Mouse (Mus musculus) liver, adult 2 months (tissue): Measurements from ENCODE around the gene Ajuba. TPM values are rescaled to one million over a fixed set of nuclear protein-coding genes. Genes with fewer than 3 reads are reported as not detected.
A peak's percentile ranks its signal among the peaks of the same experiment; 100 is the strongest.

Experiments
- DNase-seq: peaks from one replicate; pipeline ENCODE4 v3.0.0-alpha.2; 2011; ENCODE audit warnings: low read depth, low spot score; ENCODE audit errors: extremely low read depth
- H3K27ac ChIP-seq: fragments of 200-500 bp; replicated peaks from 2 replicates; pipeline ENCODE4 v1.5.1; 2012; ENCODE audit warnings: low read depth, mild to moderate bottlenecking, control low read depth, inconsistent platforms, low read length; ENCODE audit not compliant: insufficient read depth
- H3K27me3 ChIP-seq: fragments of 200-500 bp; 2 replicates; pipeline ENCODE4 v1.6.1; 2012; ENCODE audit warnings: mild to moderate bottlenecking, moderate library complexity, low read length, inconsistent platforms; ENCODE audit not compliant: control insufficient read depth, insufficient read depth
- H3K36me3 ChIP-seq: fragments of 200-500 bp; 2 replicates; pipeline ENCODE4 v1.6.1; 2012; ENCODE audit warnings: low read length, inconsistent platforms; ENCODE audit not compliant: control insufficient read depth, insufficient read depth
- H3K4me1 ChIP-seq: fragments of 200-500 bp; 2 replicates; pipeline ENCODE4 v1.6.1; 2011; ENCODE audit warnings: low read length; ENCODE audit not compliant: control insufficient read depth, insufficient read depth
- H3K4me3 ChIP-seq: fragments of 200-500 bp; 2 replicates; pipeline ENCODE4 v1.5.1; 2011; ENCODE audit warnings: low read depth, mild to moderate bottlenecking, control low read depth, low read length, moderate library complexity; ENCODE audit not compliant: insufficient read depth
- H3K79me2 ChIP-seq: fragments of 200-500 bp; 2 replicates; pipeline ENCODE4 v1.6.1; 2012; ENCODE audit warnings: inconsistent platforms, mild to moderate bottlenecking, low read length, moderate library complexity; ENCODE audit not compliant: control insufficient read depth, insufficient read depth
- H3K9ac ChIP-seq: fragments of 200-500 bp; 2 replicates; pipeline ENCODE4 v1.6.1; 2012; ENCODE audit warnings: low read depth, mild to moderate bottlenecking, control low read depth, inconsistent platforms, low read length
- CTCF ChIP-seq: fragments of 200-500 bp; IDR thresholded peaks from 2 replicates; pipeline ENCODE4 v1.5.1; 2011; ENCODE audit warnings: low read depth, low read length, control low read depth
- POLR2A ChIP-seq: fragments of 200-500 bp; IDR thresholded peaks from 2 replicates; pipeline ENCODE4 v1.6.1; 2011; ENCODE audit warnings: low read length, control low read depth; ENCODE audit not compliant: insufficient read depth; ENCODE audit errors: extremely low read depth
- WGBS: fragments of 180-500 bp; shearing (Covaris S2); methylation state at CpG from one replicate; pipeline ENCODE4 v1.1.7; 2018; 5-methylcytosine and 5-hydroxymethylcytosine counted together
- polyA plus RNA-seq: library from polyadenylated mRNA; depleted of rRNA; stranded (reverse); fragments of >200 nt; gene quantifications from 2 replicates; pipeline ENCODE4 v1.2.3, GENCODE M21; 2012
- total RNA-seq: library from RNA; depleted of rRNA; stranded (reverse); fragments of >200 nt; gene quantifications from 2 replicates; pipeline ENCODE4 v1.2.3, GENCODE M21; 2014

The Ajuba gene
- total and polyA plus RNA-seq, 2 experiments, result 3.8 to 12.2 TPM

DNA sequence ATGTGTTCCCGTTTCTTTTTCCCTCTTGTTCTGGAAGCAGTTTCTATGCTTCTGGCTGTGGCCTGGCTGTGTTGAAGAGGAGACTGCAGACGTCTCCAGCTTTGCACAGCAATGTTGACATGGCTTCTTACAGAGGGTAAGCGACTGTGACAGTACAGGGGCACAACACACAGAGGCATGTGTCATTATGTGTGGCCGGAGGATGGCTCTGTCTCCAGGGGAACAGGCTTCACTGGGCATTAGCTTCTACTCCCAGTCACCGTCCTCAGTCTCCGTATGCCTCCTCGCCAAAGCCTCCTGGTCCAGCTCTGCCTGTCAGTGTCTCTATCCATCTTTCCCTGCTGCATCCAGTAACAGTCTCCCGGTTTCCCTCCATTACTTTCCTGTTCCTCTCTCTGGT, 29.9 kb upstream of the Ajuba start:
- H3K27me3 ChIP-seq, result no peaks in the 10 kb centered on the region
- H3K4me3 ChIP-seq, result no peak overlapping the region
- no peak for DNase-seq
- H3K9ac ChIP-seq, result no peak overlapping the region
- H3K4me1 ChIP-seq, result peaks cover 7% of the 10 kb centered on the region
- peaks cover 3% of the 10 kb centered on the region; the same call in 1 of the 2 replicates for H3K36me3 ChIP-seq
- TF ChIP-seq POLR2A, result no peak
- TF ChIP-seq CTCF, result no peak
- H3K79me2 ChIP-seq, result no peaks in the 10 kb centered on the region
- whole genome bisulfite sequencing, result 87% methylated on average over 8 of the region's 8 CpGs
- H3K27ac ChIP-seq, result no peak overlapping the region

DNA sequence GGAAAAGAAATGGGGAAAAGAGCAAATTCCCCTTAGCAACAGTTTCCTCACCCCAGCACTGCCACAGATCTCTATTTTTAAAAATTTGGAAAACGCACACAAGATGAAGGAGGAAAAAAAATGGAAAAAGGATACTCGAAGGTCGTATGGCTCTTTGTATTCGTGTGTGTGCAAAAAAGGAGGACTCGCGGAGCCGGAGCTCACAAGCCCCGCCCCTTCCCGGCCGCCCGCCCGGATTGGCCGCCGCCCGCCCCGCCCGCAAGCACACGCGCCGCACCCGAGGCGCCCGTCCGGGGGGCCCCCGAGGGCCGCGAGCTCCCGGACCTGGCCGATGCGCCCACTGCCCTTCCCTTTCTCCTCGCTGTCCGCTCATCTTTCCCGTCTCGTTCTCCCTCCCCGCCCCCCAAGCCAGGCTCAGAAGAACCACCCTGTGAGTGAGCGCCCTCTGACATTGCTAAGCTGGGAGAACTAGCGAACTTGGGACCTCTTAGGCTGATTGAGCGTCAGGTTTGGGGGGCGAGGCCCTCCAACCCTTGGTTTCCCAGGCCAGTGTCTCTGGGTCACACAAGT, 28.5 kb upstream of the Ajuba start, which contains the start of gene 4931414P19Rik:
4931414P19Rik (minus strand) TSS at position 242 of the 570 bp plus-strand sequence.
- 2% methylated on average over 39 of the region's 39 CpGs for WGBS
- H3K4me3 ChIP-seq, result peak within 1 kb of the TSS; percentile 71

DNA sequence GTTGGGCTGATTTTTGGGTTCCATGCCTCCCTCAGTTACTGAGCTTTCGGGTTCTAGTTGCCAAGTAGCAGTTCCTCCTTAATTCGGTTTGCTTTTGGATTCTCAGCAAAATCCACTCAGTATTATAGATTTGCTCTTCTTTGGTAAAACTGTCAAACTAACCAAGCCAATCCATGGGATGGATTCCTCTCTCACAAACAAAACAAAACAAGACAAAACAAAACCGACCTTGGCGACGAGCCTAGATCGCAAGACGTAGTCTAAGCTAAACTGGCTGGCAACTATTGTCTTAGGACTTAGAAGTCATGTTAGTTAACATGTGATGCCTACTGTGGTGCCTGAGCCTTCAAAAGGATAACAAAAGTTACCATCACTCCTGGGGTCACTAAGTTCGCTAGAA, 26.3 kb upstream of the Ajuba start:
- H3K79me2 ChIP-seq, result no peaks in the 10 kb centered on the region
- H3K36me3 ChIP-seq, result no peaks in the 10 kb centered on the region
- WGBS, result 84% methylated on average over 8 of the region's 8 CpGs
- peaks cover 7% of the 10 kb centered on the region for H3K4me1 ChIP-seq
- TF ChIP-seq POLR2A (no peak), CTCF (no peak)
- H3K9ac ChIP-seq, result no peak overlapping the region
- H3K4me3 ChIP-seq, result peak overlapping the region; percentile 50
- no peak for DNase-seq
- H3K27ac ChIP-seq, result peak overlapping the region; percentile 49
- no peaks in the 10 kb centered on the region for H3K27me3 ChIP-seq

More for the DNA sequence above, 28.5 kb upstream of the Ajuba start, which contains the start of gene 4931414P19Rik:
- peak; percentile 50 for DNase-seq
- no peaks in the 10 kb centered on the region for H3K36me3 ChIP-seq
- TF ChIP-seq POLR2A, result 0 out of 2 replicates have a peak, but pooled peaks have one; percentile 16
- TF ChIP-seq CTCF, result no peak
- H3K4me1 ChIP-seq, result peaks cover 7% of the 10 kb centered on the region
- no peaks in the 10 kb centered on the region for H3K27me3 ChIP-seq
- H3K79me2 ChIP-seq, result no peaks in the 10 kb centered on the region
- peak within 1 kb of the TSS; percentile 72 for H3K9ac ChIP-seq
- H3K27ac ChIP-seq, result peak within 1 kb of the TSS; percentile 6; the same call in 1 of the 2 replicates

DNA sequence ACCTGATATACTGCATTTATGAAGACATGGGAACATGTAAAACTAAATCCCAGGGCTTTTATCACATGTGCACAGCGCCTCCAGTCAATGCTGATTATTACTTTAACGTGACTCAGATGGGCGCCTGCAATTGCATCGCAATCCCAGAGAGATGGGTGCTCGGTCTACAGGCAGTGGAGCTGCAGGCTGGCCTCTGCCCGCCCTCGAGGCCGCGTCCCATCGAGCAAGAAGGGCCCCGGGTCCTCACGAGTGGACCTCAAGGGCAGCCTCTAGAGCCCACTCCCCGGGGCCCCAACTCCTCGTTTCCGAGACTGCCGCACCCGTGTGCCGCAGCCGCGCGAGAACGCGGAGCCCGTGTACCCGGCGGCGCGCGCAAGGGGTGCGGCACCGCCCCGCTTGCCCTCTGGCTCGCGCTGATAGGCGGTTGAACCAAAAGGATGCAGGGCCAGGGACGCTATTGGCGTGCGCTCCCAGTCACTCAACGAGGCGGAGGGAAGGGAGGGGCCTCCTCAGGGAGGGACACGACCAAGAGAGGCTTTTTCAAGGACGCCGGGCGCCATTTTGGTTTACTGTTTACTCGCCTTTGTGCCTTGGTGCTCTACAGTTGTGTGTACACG, 25.8 kb upstream of the Ajuba start:
- Histone ChIP-seq H3K4me1 (peaks cover 7% of the 10 kb centered on the region), H3K27ac (peak overlapping the region; percentile 57), H3K9ac (peak overlapping the region; percentile 78), H3K79me2 (no peaks in the 10 kb centered on the region), H3K4me3 (peak overlapping the region; percentile 85), H3K36me3 (no peaks in the 10 kb centered on the region), H3K27me3 (no peaks in the 10 kb centered on the region)
- peak; percentile 88 for DNase-seq
- TF ChIP-seq POLR2A, result 0 out of 2 replicates have a peak, but pooled peaks have one; percentile 29
- no peak for TF ChIP-seq CTCF
- WGBS, result under 1% methylated on average over 46 of the region's 46 CpGs

DNA sequence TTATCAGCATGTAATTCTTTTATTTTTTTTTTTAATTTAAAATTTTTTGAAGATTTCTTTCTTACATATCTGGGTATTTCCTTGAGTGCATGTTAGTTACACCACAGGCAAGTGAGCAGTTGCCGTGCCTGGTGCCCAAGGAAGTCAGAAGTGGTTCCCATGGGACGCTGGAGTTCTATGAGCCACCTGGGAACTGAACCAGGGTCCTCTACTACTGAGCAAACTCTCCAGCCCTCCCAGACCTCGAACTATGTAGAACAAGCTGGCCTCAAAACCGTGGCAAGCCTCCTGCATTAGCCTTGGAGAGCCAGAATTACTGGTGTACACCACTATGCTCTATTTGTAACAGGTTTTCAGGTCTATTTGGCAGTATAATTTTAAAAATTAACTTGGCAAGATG, 25.3 kb upstream of the Ajuba start:
- peaks cover 7% of the 10 kb centered on the region for H3K4me1 ChIP-seq
- H3K9ac ChIP-seq, result no peak overlapping the region
- no peak for DNase-seq
- H3K36me3 ChIP-seq, result no peaks in the 10 kb centered on the region
- H3K27ac ChIP-seq, result no peak overlapping the region
- no peaks in the 10 kb centered on the region for H3K27me3 ChIP-seq
- WGBS, result 57% methylated on average over 4 of the region's 4 CpGs
- H3K4me3 ChIP-seq, result peak overlapping the region; percentile 85; the same call in 1 of the 2 replicates
- no peaks in the 10 kb centered on the region for H3K79me2 ChIP-seq
- TF ChIP-seq POLR2A, result no peak
- no peak for TF ChIP-seq CTCF

DNA sequence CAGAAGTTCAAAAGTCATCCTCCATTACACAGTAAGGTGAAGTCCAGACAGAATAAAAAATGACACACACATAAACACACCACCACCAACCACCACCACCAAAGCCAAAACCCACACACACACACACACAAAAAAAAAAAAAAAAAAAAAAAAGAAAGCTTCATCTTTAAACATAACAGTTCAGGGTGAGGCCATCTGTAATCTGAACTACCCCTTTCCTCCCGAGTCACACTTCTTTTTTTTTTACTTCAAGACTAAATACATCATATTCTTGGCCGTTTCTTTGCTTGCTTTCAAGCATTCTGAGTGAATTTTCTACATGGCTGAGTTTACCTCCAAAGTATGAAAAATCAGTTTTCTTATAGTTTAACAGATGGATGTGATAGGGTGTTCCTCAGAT, 24.2 kb upstream of the Ajuba start:
- WGBS, result 89% methylated on average over 2 of the region's 2 CpGs
- Histone ChIP-seq H3K79me2 (no peaks in the 10 kb centered on the region), H3K27ac (no peak overlapping the region), H3K4me1 (peaks cover 7% of the 10 kb centered on the region), H3K36me3 (no peaks in the 10 kb centered on the region), H3K27me3 (no peaks in the 10 kb centered on the region), H3K9ac (no peak overlapping the region), H3K4me3 (no peak overlapping the region)
- DNase-seq, result no peak
- TF ChIP-seq POLR2A, result no peak
- TF ChIP-seq CTCF, result no peak
